Mouse (Mus musculus) cerebellum, adult 2 months (tissue): Measurements from ENCODE around the gene Gm11034. TPM values are rescaled to one million over a fixed set of nuclear protein-coding genes. Genes with fewer than 3 reads are reported as not detected.

Source experiments
- DNase-seq, 2 experiments: peaks; one replicate each; pipeline ENCODE4 v3.0.0; 2021
- H3K27ac ChIP-seq: fragments of 200-500 bp; 2 replicates; pipeline ENCODE4 v1.5.1; 2012; ENCODE audit warnings: low read length, control low read depth, inconsistent platforms; ENCODE audit not compliant: insufficient read depth
- H3K27me3 ChIP-seq: fragments of 200-500 bp; 2 replicates; pipeline ENCODE4 v1.6.1; 2012; ENCODE audit warnings: inconsistent platforms, mild to moderate bottlenecking, low read length, moderate library complexity; ENCODE audit not compliant: control insufficient read depth, insufficient read depth
- H3K4me1 ChIP-seq: fragments of 200-500 bp; 2 replicates; pipeline ENCODE4 v1.6.1; 2011; ENCODE audit warnings: low read length; ENCODE audit not compliant: control insufficient read depth, insufficient read depth
- H3K4me3 ChIP-seq: fragments of 200-500 bp; replicated peaks from 2 replicates; pipeline ENCODE3; 2011; ENCODE audit warnings: mild to moderate bottlenecking, low read depth, low read length, control low read depth; ENCODE audit not compliant: insufficient read depth
- CTCF ChIP-seq: fragments of 200-500 bp; IDR thresholded peaks from 2 replicates; pipeline ENCODE4 v1.5.1; 2011; ENCODE audit warnings: low read depth, mild to moderate bottlenecking, control low read depth, low read length, moderate library complexity, borderline replicate concordance; ENCODE audit not compliant: insufficient read depth
- POLR2A ChIP-seq: fragments of 200-500 bp; IDR thresholded peaks from 2 replicates; pipeline ENCODE4 v1.6.1; 2011; ENCODE audit warnings: low read length, control low read depth, borderline replicate concordance; ENCODE audit not compliant: insufficient read depth
- WGBS: fragments of 180-500 bp; shearing (Covaris S2); methylation state at CpG from one replicate; pipeline ENCODE4 v1.1.7; 2018; 5-methylcytosine and 5-hydroxymethylcytosine counted together
- polyA plus RNA-seq: library from polyadenylated mRNA; depleted of rRNA; stranded (reverse); fragments of >200 nt; gene quantifications from 2 replicates; pipeline ENCODE4 v1.2.3, GENCODE M21; 2012

The Gm11034 gene
- polyA plus RNA-seq, 1 experiment = not detected

- TF ChIP-seq CTCF = no peak
- TF ChIP-seq POLR2A = no peak
- H3K4me3 ChIP-seq = no peak overlapping the region
- no peak for DNase-seq
- WGBS = 64% methylated on average over 8 of the region's 8 CpGs
- no peaks in the 10 kb centered on the region for H3K4me1 ChIP-seq
- no peaks in the 10 kb centered on the region for H3K27me3 ChIP-seq
- no peak overlapping the region for H3K27ac ChIP-seq
These were observed 15.4 kb downstream of the Gm11034 start for GRCm38 (mm10) chr8:72197997-72198396.

- Histone ChIP-seq H3K4me3 (no peak overlapping the region), H3K27me3 (no peaks in the 10 kb centered on the region), H3K27ac (no peak overlapping the region), H3K4me1 (no peaks in the 10 kb centered on the region)
- TF ChIP-seq CTCF (no peak), POLR2A (no peak)
- no peak for DNase-seq
These were observed 21.4 kb downstream of the Gm11034 start for GRCm38 (mm10) chr8:72192065-72192464.

- Histone ChIP-seq H3K27ac (no peak overlapping the region), H3K4me1 (no peaks in the 10 kb centered on the region), H3K27me3 (no peaks in the 10 kb centered on the region), H3K4me3 (no peak overlapping the region)
- DNase-seq = no peak
- TF ChIP-seq POLR2A (no peak), CTCF (no peak)
- WGBS = 71% methylated on average over 2 of the region's 2 CpGs
These were observed 23.3 kb downstream of the Gm11034 start for GRCm38 (mm10) chr8:72190215-72190539.

GRCm38 (mm10) chr8:72189417-72190214 lies 23.8 kb downstream of the Gm11034 start, which contains the start of gene Hsh2d:
Gene Hsh2d, plus strand, starts transcription at chr8:72189638.
- TF ChIP-seq CTCF (no peak), POLR2A (no peak)
- Histone ChIP-seq H3K27ac (no peak within 1 kb of the TSS), H3K4me3 (no peak within 1 kb of the TSS), H3K4me1 (no peaks in the 10 kb centered on the region), H3K27me3 (no peaks in the 10 kb centered on the region)
- 53% methylated on average over 12 of the region's 12 CpGs for WGBS
- DNase-seq = no peak

- WGBS = 81% methylated on average over 2 of the region's 2 CpGs
- DNase-seq = no peak
These were observed 25.6 kb downstream of the Gm11034 start for GRCm38 (mm10) chr8:72187793-72188331.

GRCm38 (mm10) chr8:72183554-72184202 lies 29.8 kb downstream of the Gm11034 start:
- WGBS = 14% methylated on average over 2 of the region's 2 CpGs
- TF ChIP-seq CTCF (no peak), POLR2A (no peak)
- DNase-seq = no peak
- Histone ChIP-seq H3K27ac (no peak overlapping the region), H3K27me3 (no peaks in the 10 kb centered on the region), H3K4me1 (no peaks in the 10 kb centered on the region), H3K4me3 (no peak overlapping the region)

More at GRCm38 (mm10) chr8:72187793-72188331, 25.6 kb downstream of the Gm11034 start:
- no peak for TF ChIP-seq CTCF
- no peak for TF ChIP-seq POLR2A
- Histone ChIP-seq H3K4me1 (no peaks in the 10 kb centered on the region), H3K27me3 (no peaks in the 10 kb centered on the region), H3K27ac (no peak overlapping the region), H3K4me3 (no peak overlapping the region)

- Histone ChIP-seq H3K27ac (no peak overlapping the region), H3K4me1 (peaks cover 13% of the 10 kb centered on the region; the same call in 1 of the 2 replicates), H3K27me3 (no peaks in the 10 kb centered on the region), H3K4me3 (no peak overlapping the region)
- 44% methylated on average over 5 of the region's 5 CpGs for WGBS
- TF ChIP-seq CTCF (peak; percentile 84), POLR2A (no peak)
- DNase-seq = peak; percentile 70 to 75
These were observed 36.0 kb downstream of the Gm11034 start for GRCm38 (mm10) chr8:72177346-72177925.
